Mouse (Mus musculus): ENCODE measurements around the gene Usf2. TPM values are rescaled to one million over a fixed set of nuclear protein-coding genes. Genes with fewer than 3 reads are reported as not detected.
A peak's percentile ranks its signal among the peaks of the same experiment; 100 is the strongest.
"Not testable (repeated sequence)": the region's sequence is repeated elsewhere in the genome, so short reads cannot be mapped to it uniquely, and the experiment has no call there.

Gene Usf2
- polyA plus RNA-seq, 1 experiment from 2014 or later = 18.4 TPM

- peak; percentile 39; the same call in 1 of the 2 replicates for ATAC-seq (ENCODE audit: insufficient number of reproducible peaks, low FRiP score)
- Histone ChIP-seq H3K27me3 (replicated peaks) (no peaks in the 10 kb centered on the region), H3K4me1 (replicated peaks) (0 out of 2 replicates have a peak, but pooled peaks cover 3% of the 10 kb centered on the region), H3K4me2 (no peak within 1 kb of the TSS), H3K27ac (ENCODE audit: poor library complexity, severe bottlenecking) (no peak within 1 kb of the TSS), H3K4me3 (no peak within 1 kb of the TSS), H3K36me3 (peaks cover 25% of the 10 kb centered on the region), H3K9ac (no peak within 1 kb of the TSS), H3K9me3 (replicated peaks) (no peaks in the 10 kb centered on the region)
- 57% methylated on average over 9 of the region's 9 CpGs for WGBS
Measured at GRCm38 (mm10) chr7:30943909-30944635, 12.5 kb downstream of the Usf2 start, which contains the start of gene Hamp. Gene Hamp, minus strand, starts transcription at chr7:30944032.

DNA sequence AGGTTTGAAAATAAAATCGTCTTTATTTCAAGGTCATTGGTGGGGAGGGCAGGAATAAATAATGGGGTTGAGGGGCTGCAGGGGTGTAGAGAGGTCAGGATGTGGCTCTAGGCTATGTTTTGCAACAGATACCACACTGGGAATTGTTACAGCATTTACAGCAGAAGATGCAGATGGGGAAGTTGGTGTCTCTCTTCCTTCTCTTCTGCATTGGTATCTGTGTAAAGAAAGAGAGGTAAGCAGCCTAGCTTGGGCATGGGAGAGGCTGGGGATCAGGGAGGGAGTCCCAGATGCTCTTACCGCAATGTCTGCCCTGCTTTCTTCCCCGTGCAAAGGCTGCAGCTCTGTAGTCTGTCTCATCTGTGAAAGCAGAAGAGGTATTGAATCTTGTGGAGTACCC lies 14.2 kb downstream of the Usf2 start:
- H3K27me3 ChIP-seq (replicated peaks); H3K27ac ChIP-seq (ENCODE audit: poor library complexity, severe bottlenecking); ATAC-seq (ENCODE audit: insufficient number of reproducible peaks, low FRiP score); H3K4me2 ChIP-seq; H3K4me3 ChIP-seq; H3K4me1 ChIP-seq (replicated peaks); H3K9me3 ChIP-seq (replicated peaks); H3K9ac ChIP-seq: not testable (repeated sequence)
- 48% methylated on average over 3 of the region's 3 CpGs for WGBS
- peaks cover 14% of the 10 kb centered on the region for H3K36me3 ChIP-seq

- not testable (repeated sequence) for H3K36me3 ChIP-seq; H3K27me3 ChIP-seq (replicated peaks); H3K27ac ChIP-seq (ENCODE audit: poor library complexity, severe bottlenecking); H3K4me2 ChIP-seq; ATAC-seq (ENCODE audit: insufficient number of reproducible peaks, low FRiP score); H3K4me1 ChIP-seq (replicated peaks); H3K4me3 ChIP-seq; H3K9ac ChIP-seq; H3K9me3 ChIP-seq (replicated peaks)
- 40% methylated on average over 1 of the region's 1 CpGs for WGBS
Measured at GRCm38 (mm10) chr7:30940070-30940469, 16.5 kb downstream of the Usf2 start.

DNA sequence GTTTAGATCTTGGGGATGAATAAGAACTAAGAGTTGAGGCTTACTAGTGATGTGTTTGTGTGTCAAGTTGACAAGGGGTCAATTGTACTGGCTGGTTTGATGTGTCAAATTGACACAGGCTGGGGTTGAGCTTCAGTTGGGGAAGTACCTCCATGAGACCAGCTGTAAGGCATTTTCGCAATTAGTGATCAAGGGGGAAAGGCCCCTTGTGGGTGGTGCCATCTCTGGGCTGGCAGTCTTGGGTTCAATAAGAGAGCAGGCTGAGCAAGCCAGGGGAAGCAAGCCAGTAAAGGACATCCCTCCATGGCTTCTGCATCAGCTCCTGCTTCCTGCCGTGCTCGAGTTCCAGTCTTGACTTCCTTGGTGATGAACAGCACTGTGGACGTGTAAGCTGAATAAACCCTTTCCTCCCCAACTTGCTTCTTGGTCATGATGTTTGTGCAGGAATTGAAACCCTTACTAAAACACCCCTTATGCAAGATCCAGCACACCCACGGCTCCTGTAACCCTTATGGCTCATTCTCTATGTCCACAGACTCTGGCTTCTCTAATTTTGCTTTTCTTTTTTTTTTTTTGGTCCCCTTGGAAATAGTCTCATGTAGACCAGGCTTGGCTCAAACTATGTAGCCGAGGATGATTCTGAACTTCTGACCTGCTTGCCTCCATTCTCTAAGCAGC lies 21.0 kb downstream of the Usf2 start:
- 64% methylated on average over 6 of the region's 6 CpGs for WGBS

GRCm38 (mm10) chr7:30924581-30924980 lies 32.0 kb downstream of the Usf2 start, which contains the start of gene Hamp2:
Gene Hamp2, minus strand, starts transcription at chr7:30924681.
- H3K4me1 ChIP-seq (replicated peaks); H3K4me2 ChIP-seq; H3K9ac ChIP-seq; H3K36me3 ChIP-seq; ATAC-seq (ENCODE audit: insufficient number of reproducible peaks, low FRiP score); H3K4me3 ChIP-seq; H3K9me3 ChIP-seq (replicated peaks); H3K27ac ChIP-seq (ENCODE audit: poor library complexity, severe bottlenecking): not testable (repeated sequence)
- H3K27me3 ChIP-seq (replicated peaks) = peaks cover 10% of the 10 kb centered on the region; the same call in 1 of the 2 replicates
- 70% methylated on average over 2 of the region's 2 CpGs for WGBS

More for the DNA sequence above, 21.0 kb downstream of the Usf2 start:
- not testable (repeated sequence) for H3K4me2 ChIP-seq; H3K4me1 ChIP-seq (replicated peaks); H3K36me3 ChIP-seq; ATAC-seq (ENCODE audit: insufficient number of reproducible peaks, low FRiP score); H3K27me3 ChIP-seq (replicated peaks); H3K27ac ChIP-seq (ENCODE audit: poor library complexity, severe bottlenecking); H3K4me3 ChIP-seq; H3K9ac ChIP-seq; H3K9me3 ChIP-seq (replicated peaks)

DNA sequence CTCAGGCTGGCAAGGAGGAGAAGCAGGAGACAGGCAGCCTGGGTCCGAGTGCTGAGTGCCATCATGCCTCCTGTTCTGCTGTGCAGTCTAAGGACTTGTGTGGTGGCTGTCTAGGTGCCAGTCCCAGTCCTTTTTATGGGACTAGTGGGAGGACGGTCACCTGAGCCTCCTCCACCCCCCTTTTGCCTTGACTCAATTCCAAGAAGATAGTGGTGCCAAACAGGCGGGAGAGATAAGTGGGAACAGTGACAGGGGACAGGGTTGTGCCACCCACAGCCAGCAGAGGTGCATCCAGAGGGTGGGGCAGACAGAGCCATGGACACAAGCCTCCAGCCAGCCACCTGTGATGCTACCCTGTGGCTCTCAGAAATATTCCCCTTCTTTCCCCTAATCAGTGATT lies 32.5 kb downstream of the Usf2 start:
- Histone ChIP-seq H3K4me1 (replicated peaks) (no peaks in the 10 kb centered on the region), H3K9me3 (replicated peaks) (no peaks in the 10 kb centered on the region), H3K36me3 (no peaks in the 10 kb centered on the region), H3K27me3 (replicated peaks) (peaks cover 10% of the 10 kb centered on the region; the same call in 1 of the 2 replicates), H3K4me3 (no peak overlapping the region), H3K27ac (ENCODE audit: poor library complexity, severe bottlenecking) (no peak overlapping the region), H3K4me2 (no peak overlapping the region), H3K9ac (no peak overlapping the region)
- 58% methylated on average over 3 of the region's 3 CpGs for WGBS
- ATAC-seq (ENCODE audit: insufficient number of reproducible peaks, low FRiP score) = no peak

GRCm38 (mm10) chr7:30922490-30922889 lies 34.1 kb downstream of the Usf2 start:
- H3K4me1 ChIP-seq (replicated peaks); ATAC-seq (ENCODE audit: insufficient number of reproducible peaks, low FRiP score); H3K9ac ChIP-seq; H3K27ac ChIP-seq (ENCODE audit: poor library complexity, severe bottlenecking); H3K4me2 ChIP-seq; H3K36me3 ChIP-seq; H3K4me3 ChIP-seq; H3K9me3 ChIP-seq (replicated peaks): not testable (repeated sequence)
- 50% methylated on average over 3 of the region's 3 CpGs for WGBS
- H3K27me3 ChIP-seq (replicated peaks) = peaks cover 10% of the 10 kb centered on the region; the same call in 1 of the 2 replicates

- Histone ChIP-seq H3K27me3 (replicated peaks) (peaks cover 20% of the 10 kb centered on the region), H3K9ac (no peak overlapping the region), H3K4me3 (no peak overlapping the region), H3K4me2 (no peak overlapping the region), H3K27ac (ENCODE audit: poor library complexity, severe bottlenecking) (no peak overlapping the region), H3K36me3 (no peaks in the 10 kb centered on the region), H3K9me3 (replicated peaks) (no peaks in the 10 kb centered on the region), H3K4me1 (replicated peaks) (no peaks in the 10 kb centered on the region)
- WGBS = 48% methylated on average over 3 of the region's 3 CpGs
- ATAC-seq (ENCODE audit: insufficient number of reproducible peaks, low FRiP score) = no peak
Measured at GRCm38 (mm10) chr7:30920217-30920616, 36.4 kb downstream of the Usf2 start.

- peaks cover 10% of the 10 kb centered on the region for H3K27me3 ChIP-seq (replicated peaks)
- H3K4me3 ChIP-seq = no peak overlapping the region
- no peak overlapping the region for H3K9ac ChIP-seq
- H3K9me3 ChIP-seq (replicated peaks) = no peaks in the 10 kb centered on the region
- H3K4me2 ChIP-seq = no peak overlapping the region
- ATAC-seq (ENCODE audit: insufficient number of reproducible peaks, low FRiP score) = no peak
- WGBS = 49% methylated on average over 4 of the region's 4 CpGs
- no peaks in the 10 kb centered on the region for H3K4me1 ChIP-seq (replicated peaks)
- no peak overlapping the region for H3K27ac ChIP-seq (ENCODE audit: poor library complexity, severe bottlenecking)
- H3K36me3 ChIP-seq = no peaks in the 10 kb centered on the region
Measured at GRCm38 (mm10) chr7:30917219-30917618, 39.4 kb downstream of the Usf2 start.

DNA sequence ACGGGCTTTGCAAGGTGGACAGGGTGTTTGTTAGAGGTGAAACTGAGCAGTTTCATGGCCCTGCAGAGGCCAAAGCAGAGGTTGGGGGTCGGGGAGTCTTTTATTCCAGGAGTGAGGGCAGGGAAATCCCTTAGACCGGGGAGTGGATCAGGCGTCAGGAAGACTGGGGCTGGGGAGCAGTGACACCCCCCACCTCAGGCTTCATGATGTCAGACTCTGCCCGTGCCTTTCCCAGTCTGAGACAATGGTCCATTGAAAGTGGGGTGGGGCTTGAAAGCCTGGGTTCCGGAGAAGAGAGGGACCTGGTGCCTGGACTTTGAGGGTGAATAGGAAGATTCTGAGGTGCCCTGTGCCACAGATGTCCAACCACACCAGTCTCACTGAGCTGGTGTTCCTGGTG lies 39.9 kb downstream of the Usf2 start:
- ATAC-seq (ENCODE audit: insufficient number of reproducible peaks, low FRiP score) = no peak
- Histone ChIP-seq H3K4me1 (replicated peaks) (no peaks in the 10 kb centered on the region), H3K4me3 (no peak overlapping the region), H3K9me3 (replicated peaks) (no peaks in the 10 kb centered on the region), H3K9ac (no peak overlapping the region), H3K27ac (ENCODE audit: poor library complexity, severe bottlenecking) (no peak overlapping the region), H3K27me3 (replicated peaks) (peaks cover 10% of the 10 kb centered on the region), H3K4me2 (no peak overlapping the region), H3K36me3 (no peaks in the 10 kb centered on the region)
- 34% methylated on average over 6 of the region's 6 CpGs for WGBS

- Histone ChIP-seq H3K4me3 (no peak within 1 kb of the TSS), H3K9me3 (replicated peaks) (no peaks in the 10 kb centered on the region), H3K27me3 (replicated peaks) (peaks cover 17% of the 10 kb centered on the region), H3K27ac (ENCODE audit: poor library complexity, severe bottlenecking) (no peak within 1 kb of the TSS), H3K36me3 (no peaks in the 10 kb centered on the region), H3K9ac (no peak within 1 kb of the TSS), H3K4me2 (no peak within 1 kb of the TSS), H3K4me1 (replicated peaks) (no peaks in the 10 kb centered on the region)
- no peak for ATAC-seq (ENCODE audit: insufficient number of reproducible peaks, low FRiP score)
- 62% methylated on average over 8 of the region's 8 CpGs for WGBS
Measured at GRCm38 (mm10) chr7:30914732-30915131, 41.9 kb downstream of the Usf2 start, which contains the start of gene Mag. Gene Mag, minus strand, starts transcription at chr7:30914873.

Measured in heart, embryonic 12.5 days (tissue).